Mouse (Mus musculus): Measurements from ENCODE around the gene Arhgap45.

- no peak for TF ChIP-seq GATA1 (IDR thresholded peaks at IDR 0.05; ENCODE audit: borderline replicate concordance, low read length)
- TF ChIP-seq FLI1 (IDR thresholded peaks at IDR 0.05; ENCODE audit: low read length) = no peak
Measured at GRCm38 (mm10) chr10:80002829-80003228, 13.6 kb upstream of the Arhgap45 start.

All from megakaryocyte, embryonic 14.5 days (primary cell).